Mouse (Mus musculus): ENCODE data around the gene Umad1. TPM values are rescaled to one million over a fixed set of nuclear protein-coding genes. Genes with fewer than 3 reads are reported as not detected.

The Umad1 gene
- 7.5 and 10.2 TPM in 2 replicates for polyA plus RNA-seq (2012; ENCODE audit: insufficient read depth, insufficient read length, missing spikeins)

DNA sequence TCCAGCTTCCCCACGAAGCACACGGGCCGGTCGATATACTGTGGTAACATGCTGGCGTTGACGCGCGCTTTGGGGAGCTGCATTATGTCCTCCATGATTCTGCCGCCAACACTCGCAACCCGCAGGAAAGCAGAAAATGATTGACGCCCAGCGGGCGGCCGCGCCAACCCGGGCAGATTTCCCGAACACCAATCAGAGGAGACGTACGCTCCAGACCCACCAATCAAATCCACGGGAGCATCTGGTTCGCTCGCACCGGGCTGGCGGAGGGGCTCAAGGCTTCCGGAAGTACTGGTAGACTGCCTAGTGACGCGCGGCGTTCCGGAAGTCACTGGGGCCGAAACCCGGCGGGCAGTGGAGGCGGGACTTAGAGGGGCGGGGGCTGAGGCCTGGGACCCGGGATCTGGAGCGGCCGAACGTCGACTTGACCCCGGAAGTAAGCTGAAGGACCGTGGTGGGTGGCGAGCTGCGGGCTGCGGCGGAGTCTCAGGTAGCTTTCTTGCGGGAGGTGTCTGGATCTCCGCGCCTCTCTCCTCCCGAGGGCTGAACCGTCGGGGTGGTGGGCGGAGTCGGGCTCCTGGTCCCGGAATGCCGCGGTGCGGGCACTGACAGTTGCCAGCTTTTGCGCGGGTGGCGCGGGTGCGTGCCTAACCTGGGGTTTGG lies at the start of gene Umad1, which contains the start of the genes Rpa3 and Gm45062:
TSS of gene Umad1 (plus strand) at position 285 of the 663 bp plus-strand sequence.
TSS of gene Rpa3 (minus strand) at position 170 of the 663 bp plus-strand sequence.
TSS of gene Gm45062 (plus strand) at position 447 of the 663 bp plus-strand sequence.
- H3K4me3 ChIP-seq (ENCODE audit: insufficient read depth, low read depth, low read length): peak within 1 kb of the TSS; percentile 93
- H3K4me1 ChIP-seq (ENCODE audit: control insufficient read depth, insufficient read depth, insufficient read length, low read length): peaks cover 4% of the 10 kb centered on the region; the same call in 1 of the 2 replicates
- H3K27ac ChIP-seq (replicated peaks; ENCODE audit: low read depth, low read length): peak within 1 kb of the TSS; percentile 75

DNA sequence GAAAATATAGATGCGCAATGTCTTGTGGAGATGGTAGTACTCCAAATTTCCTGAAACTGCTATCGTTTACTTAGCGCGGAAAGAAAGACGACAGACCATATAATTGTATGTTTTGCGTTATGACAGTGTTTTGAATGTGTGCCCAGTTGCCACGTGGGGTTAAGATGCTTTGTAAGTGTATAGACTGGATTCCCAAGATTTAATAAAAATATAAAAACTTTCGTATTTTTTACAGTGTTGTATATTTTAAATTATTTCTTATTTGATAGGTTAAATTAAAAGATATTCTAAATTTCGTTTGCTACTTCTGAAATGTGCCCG lies 49.3 kb upstream of the Umad1 start:
- Histone ChIP-seq H3K27ac (replicated peaks; ENCODE audit: low read depth, low read length) (peak overlapping the region; percentile 36; the same call in 1 of the 2 replicates), H3K4me1 (ENCODE audit: control insufficient read depth, insufficient read depth, insufficient read length, low read length) (peaks cover 9% of the 10 kb centered on the region)

DNA sequence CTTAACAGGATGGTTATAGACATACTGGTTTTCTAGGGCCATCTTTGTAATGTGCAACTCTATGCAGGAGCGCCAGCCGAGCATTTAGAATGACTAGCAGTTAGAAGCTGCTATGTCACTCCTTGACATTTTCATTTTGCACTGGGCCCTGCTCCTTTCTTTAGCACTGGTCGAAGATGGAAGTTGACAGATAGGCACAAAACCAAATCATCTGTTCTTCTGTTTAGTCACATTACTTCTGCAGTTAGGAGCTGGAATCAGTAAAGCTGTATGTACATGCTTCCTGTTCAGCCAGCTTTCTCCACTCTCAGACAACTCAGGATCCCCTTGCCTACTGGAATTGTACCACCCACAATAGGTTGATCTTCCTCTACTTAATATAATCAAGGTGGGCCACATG lies 48.4 kb upstream of the Umad1 start:
- H3K27ac ChIP-seq (replicated peaks; ENCODE audit: low read depth, low read length): no peak overlapping the region
- H3K4me1 ChIP-seq (ENCODE audit: control insufficient read depth, insufficient read depth, insufficient read length, low read length): peaks cover 9% of the 10 kb centered on the region
- H3K4me3 ChIP-seq (ENCODE audit: insufficient read depth, low read depth, low read length): no peak overlapping the region; the same call in 1 of the 2 replicates

More for the DNA sequence above, 49.3 kb upstream of the Umad1 start:
- peak overlapping the region; percentile 65 for H3K4me3 ChIP-seq (ENCODE audit: insufficient read depth, low read depth, low read length)

- Histone ChIP-seq H3K27ac (replicated peaks; ENCODE audit: low read depth, low read length) (no peak overlapping the region), H3K4me1 (ENCODE audit: control insufficient read depth, insufficient read depth, insufficient read length, low read length) (no peaks in the 10 kb centered on the region), H3K4me3 (ENCODE audit: insufficient read depth, low read depth, low read length) (no peak overlapping the region)
Observed at GRCm38 (mm10) chr6:8227035-8227434, 32.1 kb upstream of the Umad1 start.

- Histone ChIP-seq H3K27ac (replicated peaks; ENCODE audit: low read depth, low read length) (no peak overlapping the region), H3K4me1 (ENCODE audit: control insufficient read depth, insufficient read depth, insufficient read length, low read length) (no peaks in the 10 kb centered on the region), H3K4me3 (ENCODE audit: insufficient read depth, low read depth, low read length) (no peak overlapping the region)
Observed at GRCm38 (mm10) chr6:8228596-8228995, 30.5 kb upstream of the Umad1 start.

DNA sequence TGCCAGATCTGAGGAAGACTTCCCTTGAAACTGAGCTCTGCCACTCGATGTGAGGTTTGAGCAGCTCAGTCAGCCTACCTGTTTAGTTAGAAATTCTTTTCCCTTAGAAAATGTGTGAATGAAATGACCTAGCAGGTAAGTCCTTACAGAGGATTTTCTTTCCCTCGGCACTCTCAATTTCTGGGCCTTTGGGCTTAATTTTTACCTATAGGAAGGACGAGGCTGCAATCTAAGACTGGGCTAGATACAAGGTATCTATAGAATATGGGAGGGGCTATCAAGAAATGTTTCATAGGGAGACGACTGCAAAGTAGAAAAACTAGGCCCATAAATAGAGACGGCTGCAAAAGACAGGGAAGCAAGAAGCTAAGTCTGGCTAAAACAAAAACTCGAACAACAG lies 772 bp upstream of the Umad1 start:
- H3K4me3 ChIP-seq (ENCODE audit: insufficient read depth, low read depth, low read length): peak overlapping the region; percentile 89
- H3K4me1 ChIP-seq (ENCODE audit: control insufficient read depth, insufficient read depth, insufficient read length, low read length): peaks cover 4% of the 10 kb centered on the region; the same call in 1 of the 2 replicates
- no peak overlapping the region for H3K27ac ChIP-seq (replicated peaks; ENCODE audit: low read depth, low read length)

GRCm38 (mm10) chr6:8259667-8260044 lies 568 bp downstream of the Umad1 start:
- Histone ChIP-seq H3K27ac (replicated peaks; ENCODE audit: low read depth, low read length) (no peak overlapping the region), H3K4me1 (ENCODE audit: control insufficient read depth, insufficient read depth, insufficient read length, low read length) (peaks cover 4% of the 10 kb centered on the region; the same call in 1 of the 2 replicates), H3K4me3 (ENCODE audit: insufficient read depth, low read depth, low read length) (peak overlapping the region; percentile 93)

DNA sequence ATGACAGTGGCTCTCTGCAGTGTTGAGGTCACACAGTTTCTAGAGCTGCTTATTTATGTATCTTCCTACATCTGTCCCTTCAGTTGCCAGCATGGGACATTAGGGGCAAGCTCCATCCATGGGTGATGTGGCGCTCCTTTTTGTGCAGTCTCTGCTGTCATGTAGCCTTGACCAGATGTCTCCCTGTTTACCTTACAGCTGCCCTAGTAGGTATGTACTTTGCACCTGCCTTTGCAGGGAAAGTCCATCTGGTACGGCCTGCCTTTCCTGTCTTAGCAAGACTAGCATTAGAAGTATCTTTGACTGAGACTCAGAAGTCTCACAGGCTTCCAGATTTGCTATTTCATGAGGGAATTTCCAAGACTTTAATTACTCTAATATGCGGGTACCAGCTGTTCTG lies 12.0 kb downstream of the Umad1 start:
- H3K27ac ChIP-seq (replicated peaks; ENCODE audit: low read depth, low read length): no peak overlapping the region
- no peak overlapping the region for H3K4me3 ChIP-seq (ENCODE audit: insufficient read depth, low read depth, low read length)
- H3K4me1 ChIP-seq (ENCODE audit: control insufficient read depth, insufficient read depth, insufficient read length, low read length): no peaks in the 10 kb centered on the region

GRCm38 (mm10) chr6:8274387-8275054 lies 15.4 kb downstream of the Umad1 start:
- Histone ChIP-seq H3K4me1 (ENCODE audit: control insufficient read depth, insufficient read depth, insufficient read length, low read length) (no peaks in the 10 kb centered on the region), H3K27ac (replicated peaks; ENCODE audit: low read depth, low read length) (no peak overlapping the region), H3K4me3 (ENCODE audit: insufficient read depth, low read depth, low read length) (no peak overlapping the region)

GRCm38 (mm10) chr6:8275098-8275497 lies 16.0 kb downstream of the Umad1 start:
- Histone ChIP-seq H3K4me3 (ENCODE audit: insufficient read depth, low read depth, low read length) (no peak overlapping the region), H3K27ac (replicated peaks; ENCODE audit: low read depth, low read length) (no peak overlapping the region), H3K4me1 (ENCODE audit: control insufficient read depth, insufficient read depth, insufficient read length, low read length) (no peaks in the 10 kb centered on the region)

- Histone ChIP-seq H3K4me3 (ENCODE audit: insufficient read depth, low read depth, low read length) (no peak overlapping the region), H3K27ac (replicated peaks; ENCODE audit: low read depth, low read length) (no peak overlapping the region), H3K4me1 (ENCODE audit: control insufficient read depth, insufficient read depth, insufficient read length, low read length) (no peaks in the 10 kb centered on the region)
Observed at GRCm38 (mm10) chr6:8276431-8276830, 17.3 kb downstream of the Umad1 start.

- Histone ChIP-seq H3K4me3 (ENCODE audit: insufficient read depth, low read depth, low read length) (no peak overlapping the region), H3K27ac (replicated peaks; ENCODE audit: low read depth, low read length) (no peak overlapping the region), H3K4me1 (ENCODE audit: control insufficient read depth, insufficient read depth, insufficient read length, low read length) (no peaks in the 10 kb centered on the region)
Observed at GRCm38 (mm10) chr6:8278426-8279002, 19.4 kb downstream of the Umad1 start.

DNA sequence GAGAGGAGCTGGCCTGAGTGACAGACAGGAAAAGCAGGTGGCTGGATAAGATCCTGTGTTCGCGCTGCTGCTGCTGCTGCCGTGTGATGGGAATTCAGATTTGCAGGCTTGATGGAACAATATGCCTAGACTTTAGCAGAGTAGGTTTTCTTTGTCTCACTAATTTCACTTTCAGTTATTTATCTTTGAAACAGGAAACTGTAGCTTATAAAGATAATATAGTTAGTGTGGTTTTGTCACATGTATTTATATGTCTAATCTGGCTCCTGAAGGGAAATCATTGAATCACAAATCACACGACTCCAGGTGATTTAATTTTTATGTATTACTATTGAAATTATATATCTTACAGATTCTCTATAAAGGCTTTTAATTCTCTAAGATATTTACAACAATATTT lies 24.2 kb downstream of the Umad1 start:
- Histone ChIP-seq H3K4me3 (ENCODE audit: insufficient read depth, low read depth, low read length) (no peak overlapping the region), H3K4me1 (ENCODE audit: control insufficient read depth, insufficient read depth, insufficient read length, low read length) (peaks cover 5% of the 10 kb centered on the region; the same call in 1 of the 2 replicates), H3K27ac (replicated peaks; ENCODE audit: low read depth, low read length) (no peak overlapping the region)

DNA sequence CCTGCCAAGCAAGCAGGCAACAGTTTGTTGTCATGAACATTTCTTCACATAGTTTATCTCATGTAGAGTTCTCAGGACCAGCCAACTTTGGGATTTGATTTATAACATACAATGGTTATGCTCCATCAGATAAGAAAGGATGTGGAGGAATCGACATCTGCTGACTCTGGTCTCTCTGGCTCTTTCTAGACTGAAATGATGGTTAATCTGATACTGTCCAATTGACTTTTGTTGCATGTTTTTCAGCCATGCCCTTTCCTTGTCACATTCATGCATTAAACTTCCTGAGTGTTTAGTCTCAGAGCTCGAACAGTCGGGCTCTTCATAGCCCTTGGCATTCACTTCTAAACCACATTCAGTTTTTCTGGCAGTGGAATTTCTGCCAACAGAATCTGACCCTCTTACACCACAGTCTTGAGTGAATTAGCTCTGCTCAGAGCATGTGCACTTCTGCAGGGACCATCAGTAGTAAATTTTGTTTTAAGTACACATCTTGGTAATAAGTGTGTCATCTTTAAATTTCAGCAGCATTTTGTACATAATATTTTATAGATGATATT lies 26.4 kb downstream of the Umad1 start:
- Histone ChIP-seq H3K27ac (replicated peaks; ENCODE audit: low read depth, low read length) (no peak overlapping the region; the same call in 1 of the 2 replicates), H3K4me3 (ENCODE audit: insufficient read depth, low read depth, low read length) (no peak overlapping the region), H3K4me1 (ENCODE audit: control insufficient read depth, insufficient read depth, insufficient read length, low read length) (peaks cover 5% of the 10 kb centered on the region; the same call in 1 of the 2 replicates)

DNA sequence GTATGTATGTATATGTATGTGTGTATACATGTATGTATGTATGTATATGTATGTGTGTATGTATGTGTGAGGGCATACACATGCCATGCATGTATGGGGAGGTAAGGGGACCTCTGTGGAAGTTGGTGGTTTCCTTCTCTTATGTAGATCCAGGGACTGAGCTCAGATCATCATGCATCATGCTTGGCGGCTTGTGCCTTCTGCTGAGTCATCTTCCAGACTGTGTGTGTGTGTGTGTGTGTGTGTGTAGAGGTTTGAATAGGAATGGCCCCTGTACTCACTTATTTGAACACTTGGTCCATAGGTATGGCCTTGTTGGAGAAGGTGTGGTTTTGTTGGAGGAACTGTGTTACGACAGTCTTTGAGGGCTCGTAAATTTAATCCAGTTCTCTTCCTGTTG lies 27.1 kb downstream of the Umad1 start:
- Histone ChIP-seq H3K4me3 (ENCODE audit: insufficient read depth, low read depth, low read length) (no peak overlapping the region), H3K4me1 (ENCODE audit: control insufficient read depth, insufficient read depth, insufficient read length, low read length) (peaks cover 5% of the 10 kb centered on the region; the same call in 1 of the 2 replicates), H3K27ac (replicated peaks; ENCODE audit: low read depth, low read length) (no peak overlapping the region)
